8 mouse cellular contexts compared by ENCODE assay signal in genomic region chr13:83730713-83731480, GRCm38 (mm10).
DNase-seq lines count a peak whose midpoint lies in the region; ATAC-seq and TF ChIP-seq lines count a peak whose summit lies in the region.

No protein-coding gene starts in this region.

- peak overlapping the region; percentile 79 for H3K4me3 ChIP-seq in gastrocnemius, adult 2 months
- peak overlapping the region; percentile 72 for H3K4me3 ChIP-seq in embryonic facial prominence, embryonic 10.5 days
- peak overlapping the region; percentile 79 for H3K4me3 ChIP-seq in hindbrain, embryonic 13.5 days
- peak overlapping the region; percentile 50 for H3K4me3 ChIP-seq in midbrain, embryonic 15.5 days

- under 1% methylated on average over 91 of the region's 91 CpGs for WGBS in embryonic facial prominence, embryonic 10.5 days
- under 1% methylated on average over 84 of the region's 91 CpGs for WGBS in hindbrain, embryonic 13.5 days
- WGBS in midbrain, embryonic 15.5 days: under 1% methylated on average over 89 of the region's 91 CpGs

- TF ChIP-seq CTCF in gastrocnemius, adult 2 months (IDR thresholded peaks at IDR 0.05): no peak

- peak overlapping the region; percentile 16; the same call in 1 of the 2 replicates for H3K27ac ChIP-seq in gastrocnemius, adult 2 months
- H3K27ac ChIP-seq in embryonic facial prominence, embryonic 10.5 days (replicated peaks): peak overlapping the region; percentile 94
- H3K27ac ChIP-seq in hindbrain, embryonic 13.5 days: peak overlapping the region; percentile 100
- H3K27ac ChIP-seq in midbrain, embryonic 15.5 days: peak overlapping the region; percentile 98

- H3K9ac ChIP-seq in hindbrain, embryonic 13.5 days: peak overlapping the region; percentile 100
- peak overlapping the region; percentile 96 for H3K9ac ChIP-seq in midbrain, embryonic 15.5 days

- no peaks in the 10 kb centered on the region for H3K36me3 ChIP-seq in embryonic facial prominence, embryonic 10.5 days (replicated peaks)
- H3K36me3 ChIP-seq in hindbrain, embryonic 13.5 days: 0 out of 2 replicates have a peak, but pooled peaks cover 2% of the 10 kb centered on the region
- H3K36me3 ChIP-seq in midbrain, embryonic 15.5 days (replicated peaks): no peaks in the 10 kb centered on the region

- no peak for DNase-seq in gastrocnemius, adult 2 months
- DNase-seq in gastrocnemius, adult 18-20 months (ENCODE audit: low spot score): no peak
- peak; percentile 38 to 42 for DNase-seq in adrenal gland, adult 18-20 months (ENCODE audit: low spot score in 2 of 2)
- DNase-seq in embryonic facial prominence, embryonic 10.5 days (ENCODE audit: low spot score): peak; percentile 92
- DNase-seq in left cerebral cortex, postnatal 36 days (ENCODE audit: low spot score in 2 of 2): peak; percentile 81 to 90
- peak; percentile 81 for DNase-seq in yolk sac, embryonic 10.5 days (ENCODE audit: low spot score)

- ATAC-seq in hindbrain, embryonic 13.5 days (ENCODE audit: low FRiP score): peak; percentile 70
- ATAC-seq in midbrain, embryonic 15.5 days (replicated peaks): peak; percentile 73

- peaks cover 99% of the 10 kb centered on the region for H3K27me3 ChIP-seq in embryonic facial prominence, embryonic 10.5 days (replicated peaks; ENCODE audit: low read depth, poor library complexity, severe bottlenecking)
- no peaks in the 10 kb centered on the region for H3K27me3 ChIP-seq in hindbrain, embryonic 13.5 days
- H3K27me3 ChIP-seq in midbrain, embryonic 15.5 days (replicated peaks): no peaks in the 10 kb centered on the region

- H3K9me3 ChIP-seq in embryonic facial prominence, embryonic 10.5 days: no peaks in the 10 kb centered on the region
- H3K9me3 ChIP-seq in hindbrain, embryonic 13.5 days: no peaks in the 10 kb centered on the region
- no peaks in the 10 kb centered on the region for H3K9me3 ChIP-seq in midbrain, embryonic 15.5 days

- H3K4me1 ChIP-seq in embryonic facial prominence, embryonic 10.5 days: peaks cover 22% of the 10 kb centered on the region
- no peaks in the 10 kb centered on the region for H3K4me1 ChIP-seq in hindbrain, embryonic 13.5 days (replicated peaks)
- H3K4me1 ChIP-seq in midbrain, embryonic 15.5 days: no peaks in the 10 kb centered on the region

- intact Hi-C loops in gastrocnemius, adult 2 months (cut with DNase I): no loop called here
- intact Hi-C loops in left cerebral cortex, postnatal 36 days (cut with DNase I): no loop called here

- H3K4me2 ChIP-seq in hindbrain, embryonic 13.5 days: peak overlapping the region; percentile 72
- H3K4me2 ChIP-seq in midbrain, embryonic 15.5 days: peak overlapping the region; percentile 62

Comparison
In these comparisons a context has a peak if more than half of its experiments do, and no peak if none do; other contexts are left out.
1. DNase-seq: peak in adrenal gland, adult 18-20 months (2 of 2), embryonic facial prominence, embryonic 10.5 days (single experiment), left cerebral cortex, postnatal 36 days (2 of 2) and yolk sac, embryonic 10.5 days (single experiment); none in gastrocnemius, adult 2 months (single experiment) and gastrocnemius, adult 18-20 months (single experiment).
2. H3K27ac ChIP-seq: peak in every context shown above with its lines; median percentile 100 in hindbrain, embryonic 13.5 days; 98 in midbrain, embryonic 15.5 days; 94 in embryonic facial prominence, embryonic 10.5 days; 16 in gastrocnemius, adult 2 months.
3. Peak in every context shown above with its lines, with median percentiles within 50 percentile points of each other: H3K4me3 ChIP-seq.